Mouse (Mus musculus) left cerebral cortex, postnatal 10 days (tissue): ENCODE data around the gene Ttc4. TPM values are rescaled to one million over a fixed set of nuclear protein-coding genes. Genes with fewer than 3 reads are reported as not detected.

Source experiments
- DNase-seq, 2 experiments: peaks; one replicate each; pipeline ENCODE4 v3.0.0; 2021 to 2022; ENCODE audit warnings: low spot score in 2 of 2, mixed read lengths in 1 of 2; ENCODE audit errors: extremely low spot score in 1 of 2
- intact Hi-C: fragments of 180-260 bp; cut with DNase I; formaldehyde crosslinking; loops from one replicate; pipeline ENCODE4 v1.15.1; 2025
- total RNA-seq, 2 experiments: library from RNA; stranded (reverse); gene quantifications; 2 replicates each; pipeline ENCODE4 v1.2.3; 2021

The Ttc4 gene
- total RNA-seq, 2 experiments from 2014 or later: 44.8 to 45.4 TPM

DNA sequence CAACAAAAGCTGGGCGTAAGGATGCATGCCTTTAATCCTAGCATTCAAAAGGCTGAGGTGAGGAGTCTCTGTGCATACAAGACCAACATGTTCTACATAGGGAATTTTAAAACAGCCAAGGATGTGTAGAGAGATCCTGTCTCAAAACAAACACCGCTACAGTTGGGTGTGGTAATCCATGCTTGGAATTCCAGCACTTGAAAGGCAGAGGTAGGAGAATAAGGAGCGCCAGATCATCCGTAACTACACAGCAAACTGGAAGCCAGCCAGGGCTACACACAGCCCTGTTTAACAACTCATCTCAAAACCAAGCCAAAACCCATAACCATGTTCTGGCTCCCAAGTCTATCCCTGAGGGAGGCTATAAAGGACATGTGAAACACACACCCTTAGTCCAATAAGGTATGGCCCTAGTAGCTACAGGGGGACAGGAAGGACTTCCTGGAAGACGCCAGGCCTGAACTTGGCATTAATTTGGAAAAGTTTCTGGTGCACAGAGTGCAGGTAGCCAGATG, 14.7 kb downstream of the Ttc4 start:
- intact Hi-C loops: no loop called here
- DNase-seq: no peak

DNA sequence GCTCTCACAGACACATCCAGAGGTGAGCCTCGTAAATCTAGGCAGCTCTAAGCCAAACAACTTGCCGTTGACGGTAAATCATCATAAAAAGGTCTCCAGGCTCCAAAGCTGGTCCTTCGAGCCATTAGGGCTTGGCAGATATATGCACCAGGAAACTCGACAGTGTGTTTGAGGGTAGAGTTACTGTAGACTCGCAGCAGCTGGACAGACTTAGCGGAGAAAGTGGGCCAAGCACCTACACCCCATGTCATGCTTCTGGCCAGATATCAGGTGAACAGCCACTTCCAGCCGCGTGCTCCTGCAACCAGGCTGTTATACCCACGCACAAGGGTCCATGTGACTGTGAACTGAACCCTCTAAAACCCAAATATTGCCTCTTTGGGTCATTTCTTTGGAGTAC, 23.1 kb downstream of the Ttc4 start:
- intact Hi-C loops: no loop called here
- no peak for DNase-seq

GRCm38 (mm10) chr4:106653051-106653450, 25.7 kb downstream of the Ttc4 start:
- DNase-seq: no peak
- intact Hi-C loops: no loop called here

DNA sequence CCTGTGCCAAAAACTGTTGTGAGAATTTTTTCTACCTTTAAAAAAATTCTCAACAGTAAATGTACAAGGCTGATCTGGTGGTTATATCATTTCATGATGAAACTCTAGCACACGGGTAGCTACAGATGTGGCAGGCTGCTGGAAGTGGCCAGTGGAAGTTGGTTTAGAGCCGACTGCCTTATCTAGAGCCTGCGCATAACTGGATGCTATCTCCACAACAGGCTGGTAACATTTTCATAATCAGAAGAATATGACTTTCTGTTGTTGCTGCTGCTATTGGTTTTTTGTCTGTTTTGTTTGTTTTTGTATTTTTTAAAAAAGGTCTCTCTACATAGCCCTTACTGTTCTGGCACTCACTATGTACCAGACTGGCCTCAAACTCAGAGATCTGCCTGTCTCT, 26.2 kb downstream of the Ttc4 start:
- no peak for DNase-seq
- intact Hi-C loops: no loop called here

DNA sequence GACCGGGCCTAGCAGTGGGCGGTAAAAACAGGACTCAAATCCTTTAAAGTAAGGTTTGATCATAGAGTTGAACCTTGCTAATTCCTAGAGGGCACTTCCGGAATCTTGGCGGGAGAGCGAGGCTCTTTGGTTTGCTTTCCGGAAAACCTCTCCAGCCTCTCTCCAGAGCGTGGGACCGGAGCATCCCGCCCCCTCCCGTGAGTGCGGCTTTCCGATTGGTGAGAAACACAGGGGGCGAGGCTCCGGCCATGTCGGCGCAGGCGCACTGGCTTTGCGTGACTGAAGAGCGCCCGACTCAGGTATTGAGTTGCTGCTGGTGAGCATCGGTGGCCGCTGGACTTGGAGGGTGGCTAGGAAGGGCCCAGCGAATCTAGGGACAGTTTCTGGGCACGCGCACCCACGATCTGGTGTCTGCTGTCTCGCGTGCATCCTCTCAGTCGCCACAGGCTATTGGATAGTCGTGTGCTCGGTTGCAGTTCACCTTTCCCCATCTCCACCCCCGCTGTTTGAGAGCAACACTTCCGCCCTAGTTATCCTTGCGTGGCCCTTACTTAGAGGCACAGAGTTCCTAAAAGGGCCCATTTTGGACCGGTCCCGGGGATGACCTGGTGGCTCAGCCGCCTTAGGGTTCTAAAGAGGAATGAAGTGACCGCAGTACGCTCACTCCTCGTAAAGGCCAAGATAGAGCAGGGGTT, 27.8 kb downstream of the Ttc4 start, which contains the start of gene Pars2:
Gene Pars2 (plus strand): TSS at position 237 of the 695 bp plus-strand sequence.
- intact Hi-C loops: no loop called here
- DNase-seq: peak; percentile 97 to 98

DNA sequence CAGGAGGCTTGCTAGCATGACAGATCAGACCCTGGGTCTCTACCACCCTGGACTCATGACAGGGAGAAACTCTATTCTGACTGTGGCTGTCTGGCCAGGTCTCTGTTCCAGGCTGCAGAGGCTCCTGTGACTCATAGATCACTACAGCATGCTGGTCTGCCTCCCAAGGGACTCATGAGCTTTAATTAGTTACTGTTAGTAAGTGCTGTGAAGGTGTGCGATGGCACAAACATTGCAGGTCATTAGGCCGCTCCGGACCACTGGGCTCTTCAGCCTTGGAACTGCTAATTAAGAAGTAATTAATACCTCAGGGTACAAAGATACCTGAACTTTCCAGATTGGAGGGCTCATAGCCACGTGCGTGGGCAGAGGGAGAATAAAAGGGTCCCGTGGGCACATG, 31.6 kb downstream of the Ttc4 start:
- no peak for DNase-seq
- intact Hi-C loops: no loop called here

- no peak for DNase-seq
- intact Hi-C loops: no loop called here
Observed at GRCm38 (mm10) chr4:106645797-106646196, 32.9 kb downstream of the Ttc4 start.

DNA sequence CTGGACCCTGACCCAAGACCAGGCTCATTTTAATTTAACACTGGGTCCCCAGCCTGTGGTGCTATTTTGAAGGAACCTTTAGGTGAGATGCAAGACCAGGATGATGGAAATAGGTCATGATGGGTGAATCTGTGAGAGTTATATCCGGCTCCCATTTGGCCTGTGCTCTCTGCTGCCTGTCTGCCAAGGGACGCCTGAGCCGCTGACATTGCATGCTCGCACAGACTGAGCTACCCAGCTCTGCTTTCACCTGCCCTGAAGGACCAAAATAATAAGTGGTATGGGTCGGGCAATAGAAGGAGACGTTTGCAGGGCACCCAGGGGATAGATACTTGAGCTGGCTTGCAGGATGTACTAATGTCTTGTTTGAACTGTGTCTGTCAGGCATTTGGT, 34.5 kb downstream of the Ttc4 start:
- no peak for DNase-seq
- intact Hi-C loops: no loop called here

GRCm38 (mm10) chr4:106643483-106644217, 35.1 kb downstream of the Ttc4 start:
- DNase-seq: no peak
- intact Hi-C loops: no loop called here

GRCm38 (mm10) chr4:106634086-106634479, 44.7 kb downstream of the Ttc4 start:
- intact Hi-C loops: loop anchor here (5.0 kb wide), 2 partner anchors 43 to 73 kb away; partner anchors contain the start of gene Ttc4
- DNase-seq: peak in 1 of 2 experiments; percentile 66

DNA sequence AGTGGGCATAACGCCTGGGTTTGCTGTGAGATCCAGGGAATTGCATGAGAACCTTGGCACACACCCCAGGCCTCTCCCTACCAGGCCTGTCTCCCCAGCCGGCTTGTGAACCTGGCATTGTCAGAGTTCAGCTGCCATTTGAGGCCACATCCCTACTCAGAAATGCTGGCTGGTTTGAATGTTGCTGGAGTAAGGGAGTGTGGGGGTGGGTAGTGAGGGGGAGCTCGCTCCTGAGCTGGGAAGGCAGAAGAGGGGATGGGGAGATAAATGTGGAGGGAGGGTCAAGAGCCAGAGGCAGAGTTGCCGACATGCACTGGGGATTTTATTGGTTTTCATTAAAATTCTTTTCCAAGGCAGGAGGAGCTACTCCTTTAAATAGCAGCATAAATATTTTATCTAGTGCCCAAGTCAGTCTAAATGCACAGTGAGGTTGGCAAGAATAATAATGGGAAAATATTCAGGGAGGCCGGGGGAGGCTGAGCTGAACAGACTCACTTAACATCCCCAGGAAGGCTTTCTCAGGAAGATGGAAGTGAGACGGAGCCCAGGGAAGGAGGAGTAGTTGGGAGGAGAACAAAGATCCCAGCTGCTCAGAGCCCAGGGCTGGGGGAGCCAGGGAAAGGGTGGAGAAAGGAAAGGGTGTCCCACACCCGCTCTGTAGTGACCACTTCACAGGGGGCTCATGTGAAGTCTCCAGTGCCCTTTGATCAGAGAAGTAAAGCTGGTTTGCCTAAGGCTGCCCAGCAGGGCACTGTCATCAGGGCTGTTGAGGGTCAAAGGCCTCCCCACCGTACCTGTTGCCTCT, 45.3 kb downstream of the Ttc4 start:
- DNase-seq: no peak
- intact Hi-C loops: loop anchor here (5.0 kb wide), 2 partner anchors 44 to 74 kb away; partner anchors contain the start of gene Ttc4

GRCm38 (mm10) chr4:106632313-106632712, 46.4 kb downstream of the Ttc4 start:
- intact Hi-C loops: loop anchor here (5.0 kb wide), 2 partner anchors 45 to 75 kb away; partner anchors contain the start of gene Ttc4
- no peak for DNase-seq

- peak; percentile 79 to 91 for DNase-seq
- intact Hi-C loops: loop anchor here (5.0 kb wide), 2 partner anchors 47 to 77 kb away; partner anchors contain the start of gene Ttc4
Observed at GRCm38 (mm10) chr4:106630333-106631220, 48.2 kb downstream of the Ttc4 start.

DNA sequence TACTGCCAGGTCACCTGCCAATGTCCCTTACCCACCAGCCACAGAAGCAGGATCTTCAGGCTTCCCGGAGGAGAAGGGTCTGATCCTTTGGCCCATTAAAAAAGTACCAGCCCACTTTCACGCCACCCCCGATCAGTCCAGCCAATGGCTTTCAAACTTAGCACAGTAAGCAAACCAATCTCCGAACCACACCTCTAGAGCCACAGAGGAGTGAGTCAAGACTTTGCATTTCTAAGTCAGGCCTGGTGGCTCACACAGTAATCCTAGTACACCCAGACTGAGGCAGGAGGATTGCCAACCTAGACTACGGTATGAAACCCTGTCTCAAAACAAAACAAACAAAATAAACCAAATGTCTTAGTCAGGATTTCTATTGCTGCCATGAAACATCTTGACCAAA, 49.4 kb downstream of the Ttc4 start:
- intact Hi-C loops: no loop called here
- no peak for DNase-seq

DNA sequence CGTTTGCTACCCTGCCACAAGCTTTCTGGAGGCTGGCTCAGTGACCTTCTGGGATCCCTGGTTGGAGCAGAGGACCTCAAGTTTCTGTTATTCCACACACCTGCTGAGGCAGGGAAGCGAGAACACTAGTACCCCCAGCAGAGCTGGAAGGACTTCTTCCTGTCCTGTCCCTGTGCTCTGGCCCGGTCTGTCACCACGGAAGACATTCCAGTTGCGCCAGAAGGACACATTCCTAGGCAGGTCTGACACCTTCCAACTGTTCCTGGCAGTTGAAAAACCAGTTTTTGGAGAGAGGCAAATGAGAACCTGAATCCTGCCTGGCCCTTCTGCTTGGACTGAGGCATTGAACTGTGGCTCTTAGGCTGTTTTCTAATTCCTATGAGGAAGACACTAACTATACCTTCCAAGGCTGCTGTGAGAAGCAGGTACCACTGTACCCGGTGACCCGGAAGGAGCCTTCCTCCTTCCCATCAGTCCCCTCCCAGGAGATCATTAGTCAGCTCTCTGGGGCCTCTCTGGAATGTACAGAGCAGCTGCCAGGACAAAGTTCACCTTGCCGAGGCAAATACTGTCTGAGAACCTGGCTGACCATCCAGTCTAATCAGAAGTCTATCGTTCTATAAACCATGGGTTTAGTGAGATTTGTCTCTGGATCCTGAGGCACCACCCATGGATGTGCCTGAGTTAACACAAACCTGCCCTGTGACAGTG, 49.9 kb downstream of the Ttc4 start:
- DNase-seq: no peak
- intact Hi-C loops: no loop called here

DNA sequence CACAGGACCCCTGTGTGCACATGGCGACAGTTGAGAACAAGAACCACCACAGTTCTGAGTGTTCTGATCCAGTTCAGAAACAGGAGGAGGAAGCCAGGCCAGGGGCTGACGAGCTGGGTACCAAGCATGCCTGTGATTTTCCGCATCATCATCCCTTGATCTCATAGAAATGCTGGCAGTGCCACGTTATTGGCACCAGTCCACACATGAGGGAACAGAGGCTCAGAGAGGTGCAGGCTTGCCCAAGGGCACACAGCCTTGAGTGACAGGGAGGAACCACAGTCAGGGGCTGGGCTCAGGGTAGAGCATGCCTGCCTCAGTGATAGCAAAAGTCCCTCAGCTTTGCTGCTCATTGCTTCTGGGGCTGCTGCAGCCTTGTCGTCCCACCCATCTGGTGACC, 50.9 kb downstream of the Ttc4 start:
- intact Hi-C loops: no loop called here
- no peak for DNase-seq

DNA sequence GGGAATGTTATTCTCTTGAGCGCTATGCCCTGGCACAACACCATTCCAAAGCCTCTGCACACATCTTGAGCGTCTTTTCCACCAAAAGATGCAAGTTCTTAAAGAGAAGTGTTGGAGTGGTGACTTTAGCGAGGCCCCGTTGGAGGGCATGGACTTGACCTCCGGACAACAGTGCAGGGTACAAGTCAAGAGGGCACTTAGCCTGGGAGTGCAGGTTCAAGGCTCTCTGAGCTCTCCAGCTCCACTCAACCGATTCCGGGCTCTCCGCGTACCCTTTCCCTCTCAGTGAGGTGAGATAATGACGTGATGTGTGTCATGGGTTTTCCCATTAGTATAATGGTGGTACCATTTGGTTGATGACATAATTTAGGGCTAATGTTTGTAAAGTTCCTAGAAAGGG, 54.5 kb downstream of the Ttc4 start:
- DNase-seq: no peak
- intact Hi-C loops: loop anchor here (5.0 kb wide), 1 partner anchor 538 kb away; no protein-coding TSS in a partner anchor
